In the genomic region with DNA sequence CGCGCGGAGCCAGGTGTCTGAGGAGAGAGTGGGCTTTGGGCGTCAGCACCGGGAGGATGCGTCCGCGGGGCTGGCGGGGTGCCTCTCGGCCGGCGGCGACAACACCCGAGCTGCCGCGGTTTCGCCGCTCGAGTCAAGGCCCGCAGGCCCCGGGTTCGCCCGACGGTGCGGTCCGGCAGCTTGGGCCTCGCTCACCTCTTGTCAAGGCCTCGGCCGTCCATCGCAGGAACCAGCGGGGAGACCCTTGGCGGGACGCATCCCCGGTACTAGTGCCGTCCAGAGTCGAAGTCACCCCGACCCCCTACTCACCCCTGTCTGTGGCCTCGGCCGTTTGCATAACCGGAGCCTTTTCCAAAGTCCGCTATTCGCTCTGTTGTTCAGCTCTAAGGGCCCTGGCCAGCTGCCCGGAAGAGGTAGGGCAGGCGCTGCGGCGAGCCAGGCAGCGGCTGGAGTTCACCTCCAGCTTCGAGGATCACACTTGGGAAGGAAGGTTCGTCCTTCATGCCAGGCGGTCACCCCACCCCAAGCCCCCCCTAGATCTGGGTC, we compare ENCODE assay signal across 8 mouse cellular contexts. TPM values are rescaled to one million over a fixed set of nuclear protein-coding genes. Genes with fewer than 3 reads are reported as not detected.
DNase-seq lines count a peak whose midpoint lies in the region; ATAC-seq and TF ChIP-seq lines count a peak whose summit lies in the region.

No protein-coding gene starts in this region.

- peaks cover 5% of the 10 kb centered on the region; the same call in 1 of the 2 replicates for H3K36me3 ChIP-seq in thymus, adult 2 months (ENCODE audit: control insufficient read depth, insufficient read depth, low read length)
- H3K36me3 ChIP-seq in embryonic facial prominence, embryonic 11.5 days (replicated peaks; ENCODE audit: control insufficient read depth, insufficient read depth, low read depth, low read length): no peaks in the 10 kb centered on the region; the same call in 1 of the 2 replicates
- H3K36me3 ChIP-seq in heart, embryonic 12.5 days: peaks cover 6% of the 10 kb centered on the region; the same call in 1 of the 2 replicates
- H3K36me3 ChIP-seq in kidney, embryonic 15.5 days: peaks cover 16% of the 10 kb centered on the region
- H3K36me3 ChIP-seq in liver, embryonic 15.5 days (replicated peaks): peaks cover 17% of the 10 kb centered on the region
- peaks cover 4% of the 10 kb centered on the region; the same call in 1 of the 2 replicates for H3K36me3 ChIP-seq in neural tube, embryonic 12.5 days

- WGBS in thymus, adult 2 months: under 1% methylated on average over 50 of the region's 50 CpGs
- under 1% methylated on average over 50 of the region's 50 CpGs for WGBS in embryonic facial prominence, embryonic 11.5 days
- WGBS in heart, embryonic 12.5 days: under 1% methylated on average over 50 of the region's 50 CpGs
- WGBS in kidney, embryonic 15.5 days: under 1% methylated on average over 50 of the region's 50 CpGs
- WGBS in liver, embryonic 15.5 days (ENCODE audit: insufficient replicate concordance): under 1% methylated on average over 50 of the region's 50 CpGs
- under 1% methylated on average over 50 of the region's 50 CpGs for WGBS in neural tube, embryonic 12.5 days

- no peak for TF ChIP-seq POLR2A in thymus, adult 2 months (IDR thresholded peaks at IDR 0.05; ENCODE audit: control insufficient read depth, extremely low read depth, insufficient read depth, low read length, poor library complexity)

- no peaks in the 10 kb centered on the region for H3K9me3 ChIP-seq in embryonic facial prominence, embryonic 11.5 days (replicated peaks; ENCODE audit: control insufficient read depth, low read length)
- H3K9me3 ChIP-seq in heart, embryonic 12.5 days (replicated peaks): no peaks in the 10 kb centered on the region
- H3K9me3 ChIP-seq in kidney, embryonic 15.5 days (replicated peaks): no peaks in the 10 kb centered on the region
- H3K9me3 ChIP-seq in liver, embryonic 15.5 days (replicated peaks): no peaks in the 10 kb centered on the region
- no peaks in the 10 kb centered on the region for H3K9me3 ChIP-seq in neural tube, embryonic 12.5 days

- H3K27me3 ChIP-seq in thymus, adult 2 months (ENCODE audit: control insufficient read depth, insufficient read depth, low read length): no peaks in the 10 kb centered on the region
- H3K27me3 ChIP-seq in embryonic facial prominence, embryonic 11.5 days (ENCODE audit: control insufficient read depth, insufficient read depth, low read length): no peaks in the 10 kb centered on the region
- no peaks in the 10 kb centered on the region for H3K27me3 ChIP-seq in heart, embryonic 12.5 days (replicated peaks)
- no peaks in the 10 kb centered on the region for H3K27me3 ChIP-seq in kidney, embryonic 15.5 days
- peaks cover 10% of the 10 kb centered on the region for H3K27me3 ChIP-seq in liver, embryonic 15.5 days
- H3K27me3 ChIP-seq in neural tube, embryonic 12.5 days (replicated peaks): no peaks in the 10 kb centered on the region

- H3K9ac ChIP-seq in embryonic facial prominence, embryonic 11.5 days (replicated peaks; ENCODE audit: low read length): peak overlapping the region; percentile 98
- peak overlapping the region; percentile 93 for H3K9ac ChIP-seq in heart, embryonic 12.5 days
- H3K9ac ChIP-seq in kidney, embryonic 15.5 days: peak overlapping the region; percentile 97
- peak overlapping the region; percentile 99 for H3K9ac ChIP-seq in liver, embryonic 15.5 days
- peak overlapping the region; percentile 95 for H3K9ac ChIP-seq in neural tube, embryonic 12.5 days

- TF ChIP-seq CTCF in thymus, adult 2 months (IDR thresholded peaks at IDR 0.05; ENCODE audit: borderline replicate concordance, control insufficient read depth, extremely low read depth, insufficient read depth, low read length, poor library complexity): no peak

- peak overlapping the region; percentile 85 for H3K4me3 ChIP-seq in thymus, adult 2 months (ENCODE audit: control insufficient read depth, insufficient read depth, low read length)
- peak overlapping the region; percentile 95 for H3K4me3 ChIP-seq in embryonic facial prominence, embryonic 11.5 days (ENCODE audit: low read depth, low read length)
- peak overlapping the region; percentile 81 for H3K4me3 ChIP-seq in heart, embryonic 12.5 days
- peak overlapping the region; percentile 92 for H3K4me3 ChIP-seq in kidney, embryonic 15.5 days (replicated peaks)
- H3K4me3 ChIP-seq in liver, embryonic 15.5 days (replicated peaks): peak overlapping the region; percentile 79
- H3K4me3 ChIP-seq in neural tube, embryonic 12.5 days: peak overlapping the region; percentile 94

- H3K4me1 ChIP-seq in thymus, adult 2 months (replicated peaks; ENCODE audit: control insufficient read depth, insufficient read depth, low read length): peaks cover 5% of the 10 kb centered on the region
- no peaks in the 10 kb centered on the region; the same call in 1 of the 2 replicates for H3K4me1 ChIP-seq in embryonic facial prominence, embryonic 11.5 days (ENCODE audit: control insufficient read depth, insufficient read depth, low read length)
- peaks cover 19% of the 10 kb centered on the region for H3K4me1 ChIP-seq in heart, embryonic 12.5 days (replicated peaks)
- peaks cover 29% of the 10 kb centered on the region for H3K4me1 ChIP-seq in kidney, embryonic 15.5 days
- H3K4me1 ChIP-seq in liver, embryonic 15.5 days (replicated peaks): peaks cover 42% of the 10 kb centered on the region
- peaks cover 19% of the 10 kb centered on the region for H3K4me1 ChIP-seq in neural tube, embryonic 12.5 days

- ATAC-seq in embryonic facial prominence, embryonic 11.5 days (replicated peaks; ENCODE audit: insufficient number of reproducible peaks, low FRiP score, low TSS enrichment, low read depth): peak; percentile 61
- ATAC-seq in heart, embryonic 12.5 days (ENCODE audit: insufficient number of reproducible peaks, low FRiP score): peak; percentile 61
- peak; percentile 59 for ATAC-seq in kidney, embryonic 15.5 days (replicated peaks; ENCODE audit: low FRiP score)
- peak; percentile 49 for ATAC-seq in liver, embryonic 15.5 days (ENCODE audit: insufficient read depth)
- peak; percentile 70 for ATAC-seq in neural tube, embryonic 12.5 days (ENCODE audit: low FRiP score, low read depth)

- no peak for DNase-seq in thymus, adult 2 months
- DNase-seq in thymus, postnatal 14 days: no peak
- DNase-seq in embryonic facial prominence, embryonic 11.5 days (ENCODE audit: low spot score): peak; percentile 24
- no peak for DNase-seq in retina, postnatal 1 day

- H3K4me2 ChIP-seq in embryonic facial prominence, embryonic 11.5 days (ENCODE audit: low read depth, low read length): peak overlapping the region; percentile 75
- H3K4me2 ChIP-seq in heart, embryonic 12.5 days: peak overlapping the region; percentile 88
- peak overlapping the region; percentile 90 for H3K4me2 ChIP-seq in kidney, embryonic 15.5 days
- peak overlapping the region; percentile 95 for H3K4me2 ChIP-seq in liver, embryonic 15.5 days
- H3K4me2 ChIP-seq in neural tube, embryonic 12.5 days (replicated peaks): peak overlapping the region; percentile 76

- H3K27ac ChIP-seq in thymus, adult 2 months (ENCODE audit: control insufficient read depth, insufficient read depth, low read length): peak overlapping the region; percentile 26
- peak overlapping the region; percentile 84 for H3K27ac ChIP-seq in embryonic facial prominence, embryonic 11.5 days (replicated peaks; ENCODE audit: low read depth, low read length)
- peak overlapping the region; percentile 93 for H3K27ac ChIP-seq in heart, embryonic 12.5 days (ENCODE audit: poor library complexity, severe bottlenecking)
- peak overlapping the region; percentile 92 for H3K27ac ChIP-seq in kidney, embryonic 15.5 days
- peak overlapping the region; percentile 94 for H3K27ac ChIP-seq in liver, embryonic 15.5 days (replicated peaks)
- H3K27ac ChIP-seq in neural tube, embryonic 12.5 days: peak overlapping the region; percentile 77

RNA-seq across cellular contexts. Expression of a gene that starts 0.5 kb away (rescaled TPM):
- polyA plus RNA-seq in thymus, adult 2 months (2012; rRNA removed): 0.15 and 0.26 TPM in 2 replicates
- polyA plus RNA-seq in embryonic facial prominence, embryonic 11.5 days (2014; fragmentation: Nextera tagmentation; extraction: Ambion mirVana): 0.99 TPM in 1 of 2 replicates, not detected in the other
- polyA plus RNA-seq in heart, embryonic 12.5 days (2016; fragmentation: Nextera tagmentation; extraction: Ambion mirVana): 0.47 TPM in 1 of 2 replicates, not detected in the other
- 0.84 and 1.4 TPM in 2 replicates for polyA plus RNA-seq in kidney, embryonic 15.5 days (2015; fragmentation: Nextera tagmentation; extraction: Ambion mirVana)
- 0.31 and 0.39 TPM in 2 replicates for polyA plus RNA-seq in liver, embryonic 15.5 days (2015; fragmentation: Nextera tagmentation; extraction: Ambion mirVana)
- polyA plus RNA-seq in neural tube, embryonic 12.5 days (2016; fragmentation: Nextera tagmentation; extraction: Ambion mirVana): 0.35 and 1.1 TPM in 2 replicates

RNA-seq across cellular contexts. Expression of a gene that starts 1.8 kb away (rescaled TPM):
- 62.9 and 68.2 TPM in 2 replicates for polyA plus RNA-seq in thymus, adult 2 months (2012; rRNA removed)
- polyA plus RNA-seq in embryonic facial prominence, embryonic 11.5 days (2014; fragmentation: Nextera tagmentation; extraction: Ambion mirVana): 153 and 155 TPM in 2 replicates
- 82.0 and 89.6 TPM in 2 replicates for polyA plus RNA-seq in heart, embryonic 12.5 days (2016; fragmentation: Nextera tagmentation; extraction: Ambion mirVana)
- polyA plus RNA-seq in kidney, embryonic 15.5 days (2015; fragmentation: Nextera tagmentation; extraction: Ambion mirVana): 110 and 121 TPM in 2 replicates
- polyA plus RNA-seq in liver, embryonic 15.5 days (2015; fragmentation: Nextera tagmentation; extraction: Ambion mirVana): 49.8 and 56.0 TPM in 2 replicates
- polyA plus RNA-seq in neural tube, embryonic 12.5 days (2016; fragmentation: Nextera tagmentation; extraction: Ambion mirVana): 128 and 146 TPM in 2 replicates

RNA-seq across cellular contexts. Expression of a gene that starts 26.4 kb away (rescaled TPM):
- 0.80 and 1.2 TPM in 2 replicates for polyA plus RNA-seq in thymus, adult 2 months (2012; rRNA removed)
- 17.5 and 18.2 TPM in 2 replicates for polyA plus RNA-seq in embryonic facial prominence, embryonic 11.5 days (2014; fragmentation: Nextera tagmentation; extraction: Ambion mirVana)
- 16.4 and 18.9 TPM in 2 replicates for polyA plus RNA-seq in heart, embryonic 12.5 days (2016; fragmentation: Nextera tagmentation; extraction: Ambion mirVana)
- polyA plus RNA-seq in kidney, embryonic 15.5 days (2015; fragmentation: Nextera tagmentation; extraction: Ambion mirVana): 9.6 and 11.5 TPM in 2 replicates
- polyA plus RNA-seq in liver, embryonic 15.5 days (2015; fragmentation: Nextera tagmentation; extraction: Ambion mirVana): 0.17 and 0.25 TPM in 2 replicates
- polyA plus RNA-seq in neural tube, embryonic 12.5 days (2016; fragmentation: Nextera tagmentation; extraction: Ambion mirVana): 11.5 and 11.8 TPM in 2 replicates

RNA-seq across cellular contexts. Expression of a gene that starts 43.1 kb away (rescaled TPM):
- polyA plus RNA-seq in thymus, adult 2 months (2012; rRNA removed): not detected in 2 replicates
- not detected in 2 replicates for polyA plus RNA-seq in embryonic facial prominence, embryonic 11.5 days (2014; fragmentation: Nextera tagmentation; extraction: Ambion mirVana)
- not detected in 2 replicates for polyA plus RNA-seq in heart, embryonic 12.5 days (2016; fragmentation: Nextera tagmentation; extraction: Ambion mirVana)
- polyA plus RNA-seq in kidney, embryonic 15.5 days (2015; fragmentation: Nextera tagmentation; extraction: Ambion mirVana): not detected in 2 replicates
- not detected in 2 replicates for polyA plus RNA-seq in liver, embryonic 15.5 days (2015; fragmentation: Nextera tagmentation; extraction: Ambion mirVana)
- polyA plus RNA-seq in neural tube, embryonic 12.5 days (2016; fragmentation: Nextera tagmentation; extraction: Ambion mirVana): not detected in 2 replicates

Comparison
In these comparisons a context has a peak if more than half of its experiments do, and no peak if none do; other contexts are left out.
1. H3K27ac ChIP-seq: peak in every context shown above with its lines; median percentile 94 in liver, embryonic 15.5 days; 93 in heart, embryonic 12.5 days; 92 in kidney, embryonic 15.5 days; 84 in embryonic facial prominence, embryonic 11.5 days; 77 in neural tube, embryonic 12.5 days; 26 in thymus, adult 2 months.